Mouse (Mus musculus) common myeloid progenitor, adult 5-6 weeks (primary cell): Measurements from ENCODE around the gene Hist1h2be. TPM values are rescaled to one million over a fixed set of nuclear protein-coding genes. Genes with fewer than 3 reads are reported as not detected.
"Not testable (repeated sequence)": the region's sequence is repeated elsewhere in the genome, so short reads cannot be mapped to it uniquely, and the experiment has no call there.

Experiments
- ATAC-seq: replicated peaks from 2 replicates; pipeline ENCODE4 v1.8.0; 2016; ENCODE audit warnings: low read depth, mild to moderate bottlenecking, moderate TSS enrichment, inconsistent platforms; ENCODE audit not compliant: poor library complexity, severe bottlenecking
- total RNA-seq: library from RNA; stranded (forward); fragments of 200-1000, 187-1606 nt; gene quantifications from 2 replicates; pipeline ENCODE4 v1.2.3, GENCODE M21; 2017

The Hist1h2be gene
- total RNA-seq, 1 experiment from 2014 or later, result 94.2 TPM

GRCm38 (mm10) chr13:23593051-23593770 is 27.7 kb downstream of the Hist1h2be start:
- peak; percentile 55 for ATAC-seq

GRCm38 (mm10) chr13:23592614-23593013 is 28.3 kb downstream of the Hist1h2be start:
- no peak for ATAC-seq

DNA sequence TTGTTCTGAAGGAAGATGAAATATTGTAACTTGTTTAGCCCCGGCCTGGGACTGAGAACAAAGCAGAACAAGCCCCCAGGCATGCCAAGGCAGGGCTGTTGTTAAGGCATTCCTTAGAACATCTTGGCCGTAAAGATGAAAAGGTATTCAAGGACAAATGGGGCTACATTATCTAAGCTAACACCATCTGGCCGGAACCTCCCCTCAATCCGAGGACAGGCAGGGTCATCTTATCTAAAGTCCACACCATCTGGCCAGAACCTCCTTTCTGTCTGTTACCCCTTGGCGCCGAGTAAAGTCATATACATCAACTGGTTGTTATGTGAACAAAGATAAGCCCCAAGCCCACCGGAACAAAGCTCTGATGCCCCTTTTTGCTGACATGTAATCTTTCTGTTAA is 29.0 kb downstream of the Hist1h2be start:
- not testable (repeated sequence) for ATAC-seq

GRCm38 (mm10) chr13:23591206-23591605 is 29.7 kb downstream of the Hist1h2be start:
- ATAC-seq, result no peak

- no peak for ATAC-seq
Measured at GRCm38 (mm10) chr13:23586940-23587225, 34.0 kb downstream of the Hist1h2be start.

DNA sequence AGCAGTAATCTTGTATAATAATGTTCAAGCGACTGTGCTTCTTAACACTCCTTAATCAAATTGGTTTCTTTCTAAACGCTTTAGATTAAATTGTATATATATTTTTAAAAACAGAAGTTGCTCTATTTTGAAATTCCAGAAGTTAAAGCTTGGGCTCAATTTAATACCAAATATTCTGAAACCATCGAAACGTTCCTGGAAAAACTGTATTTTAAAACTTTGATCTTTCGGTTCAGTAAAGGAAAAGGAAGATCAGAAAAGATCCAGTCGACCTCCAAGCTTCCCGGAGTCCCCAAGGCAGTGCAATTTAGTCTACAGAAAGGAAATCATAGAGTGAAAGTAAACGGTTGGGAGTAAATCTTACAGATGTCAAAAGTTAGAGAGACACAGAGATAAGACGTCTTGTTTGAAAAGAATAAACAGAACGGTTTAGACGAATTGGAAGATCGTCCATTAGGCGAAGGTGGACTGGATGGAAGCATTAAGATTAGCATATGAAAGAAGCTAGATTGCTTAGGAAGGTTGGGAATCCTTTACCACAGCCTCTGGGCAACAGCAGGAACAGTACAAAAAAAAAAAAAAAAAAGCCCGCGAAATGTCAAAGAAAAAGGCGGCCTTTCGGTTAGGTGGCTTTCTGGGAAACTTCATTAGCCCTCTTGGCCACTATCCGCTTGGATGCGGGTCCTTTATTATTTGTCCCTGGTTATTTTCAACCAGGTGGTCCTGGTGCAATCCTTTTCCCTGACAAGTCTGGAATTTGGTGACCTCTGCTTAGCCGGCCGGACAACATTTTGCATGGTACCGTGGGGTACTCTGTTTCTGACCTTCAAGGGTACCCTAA is 34.6 kb downstream of the Hist1h2be start:
- no peak for ATAC-seq

GRCm38 (mm10) chr13:23585442-23586098 is 35.4 kb downstream of the Hist1h2be start:
- peak; percentile 67 for ATAC-seq

GRCm38 (mm10) chr13:23585029-23585441 is 35.9 kb downstream of the Hist1h2be start:
- peak; percentile 9; the same call in 1 of the 2 replicates for ATAC-seq

- ATAC-seq, result no peak
Measured at GRCm38 (mm10) chr13:23584331-23584730, 36.6 kb downstream of the Hist1h2be start.

DNA sequence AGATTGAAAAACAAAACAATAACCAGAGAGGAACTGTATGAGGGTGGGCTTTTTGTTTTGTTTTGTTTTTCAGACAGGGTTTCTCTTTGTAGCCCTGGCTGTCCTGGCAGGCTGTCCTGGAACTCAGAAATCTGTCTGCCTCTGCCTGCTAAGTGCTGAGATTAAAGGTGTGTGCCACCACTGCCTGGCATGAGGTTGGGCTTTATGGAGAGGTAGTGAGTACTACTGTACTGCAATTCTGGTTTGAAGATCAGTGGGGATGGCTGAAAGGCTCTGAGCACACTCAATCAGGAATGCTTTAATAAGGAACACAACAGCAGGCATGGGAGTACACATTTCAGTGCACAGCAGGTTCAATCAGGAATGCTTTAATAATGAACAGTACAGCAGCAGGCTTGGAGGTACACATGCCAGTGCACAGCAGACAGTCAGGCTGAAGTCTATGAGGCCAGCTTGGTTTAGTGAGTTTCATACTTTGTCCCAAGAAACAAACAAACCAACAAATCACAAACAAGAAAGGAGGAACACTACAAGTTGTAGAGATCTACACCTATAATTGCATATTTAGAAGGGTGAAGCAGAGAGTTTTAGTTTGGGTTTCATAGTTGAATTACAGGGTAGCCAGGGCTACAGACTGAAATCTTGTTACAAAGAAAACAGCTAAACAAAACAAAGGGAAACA is 37.4 kb downstream of the Hist1h2be start:
- ATAC-seq, result no peak

DNA sequence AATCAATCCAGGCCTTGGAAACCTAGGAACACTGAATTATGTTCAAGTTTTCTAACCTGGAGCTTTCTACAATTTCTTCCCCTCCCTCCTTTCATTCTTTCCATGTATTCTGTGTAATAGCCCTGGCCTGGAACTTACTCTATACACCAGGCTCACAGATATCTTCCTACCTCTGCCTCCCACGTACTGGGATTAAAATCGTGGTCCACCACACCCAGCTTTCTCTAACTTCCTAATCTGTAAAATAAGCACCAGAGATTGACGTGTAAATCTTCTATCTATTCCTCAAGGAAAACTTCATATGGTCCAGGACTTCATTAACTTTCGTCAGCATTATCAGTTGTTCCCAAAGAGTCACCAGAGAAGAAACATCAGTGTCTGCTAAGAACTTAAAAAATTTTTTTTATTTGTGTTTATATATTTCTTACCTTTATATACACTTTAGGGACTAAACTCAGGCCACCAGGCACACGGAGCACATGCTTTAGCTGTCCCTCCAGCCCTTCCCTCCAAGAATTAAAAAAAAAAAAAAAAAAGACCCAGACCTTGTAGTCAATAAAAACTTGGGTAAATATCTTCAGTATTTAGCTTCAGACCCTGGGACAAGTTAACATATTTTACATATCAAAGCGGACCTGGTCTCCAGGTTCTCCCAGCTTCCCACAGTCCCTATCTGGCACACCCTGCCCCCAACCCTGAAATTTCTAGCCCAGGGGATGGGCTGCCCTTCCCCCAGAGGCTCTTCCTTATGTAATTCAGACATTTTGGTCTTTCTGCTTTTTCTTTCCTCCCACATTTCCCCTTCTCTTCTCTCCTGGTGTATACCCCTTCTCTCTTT is 38.5 kb downstream of the Hist1h2be start:
- ATAC-seq, result peak; percentile 4; the same call in 1 of the 2 replicates

- peak; percentile 70 for ATAC-seq
Measured at GRCm38 (mm10) chr13:23581408-23582218, 39.3 kb downstream of the Hist1h2be start, which contains the start of gene Hist1h4d. Gene Hist1h4d (plus strand): TSS chr13:23581598.

DNA sequence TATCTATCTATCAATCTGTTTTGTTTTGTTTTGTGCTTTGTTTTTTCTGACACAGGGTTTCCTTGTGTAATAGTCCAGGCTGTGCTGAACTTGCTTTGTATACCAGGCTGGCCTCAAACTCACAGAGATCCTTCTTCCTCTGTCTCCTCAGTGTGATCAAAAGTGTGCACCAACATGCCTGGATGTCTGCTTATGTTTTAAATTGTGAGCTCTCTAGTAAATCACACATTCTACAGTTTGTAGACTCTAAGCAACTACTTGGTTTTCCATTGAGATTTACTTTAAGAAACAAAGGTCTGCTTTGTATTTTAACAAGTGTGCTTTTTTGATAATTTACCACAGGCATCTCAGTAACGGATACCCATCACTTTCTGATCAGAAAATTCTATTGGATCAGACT is 43.1 kb downstream of the Hist1h2be start:
- ATAC-seq, result no peak

GRCm38 (mm10) chr13:23576906-23577639 is 43.9 kb downstream of the Hist1h2be start:
- no peak for ATAC-seq

- ATAC-seq, result no peak
Measured at GRCm38 (mm10) chr13:23576351-23576881, 44.5 kb downstream of the Hist1h2be start.

- not testable (repeated sequence) for ATAC-seq
Measured at GRCm38 (mm10) chr13:23575864-23576313, 45.0 kb downstream of the Hist1h2be start.

DNA sequence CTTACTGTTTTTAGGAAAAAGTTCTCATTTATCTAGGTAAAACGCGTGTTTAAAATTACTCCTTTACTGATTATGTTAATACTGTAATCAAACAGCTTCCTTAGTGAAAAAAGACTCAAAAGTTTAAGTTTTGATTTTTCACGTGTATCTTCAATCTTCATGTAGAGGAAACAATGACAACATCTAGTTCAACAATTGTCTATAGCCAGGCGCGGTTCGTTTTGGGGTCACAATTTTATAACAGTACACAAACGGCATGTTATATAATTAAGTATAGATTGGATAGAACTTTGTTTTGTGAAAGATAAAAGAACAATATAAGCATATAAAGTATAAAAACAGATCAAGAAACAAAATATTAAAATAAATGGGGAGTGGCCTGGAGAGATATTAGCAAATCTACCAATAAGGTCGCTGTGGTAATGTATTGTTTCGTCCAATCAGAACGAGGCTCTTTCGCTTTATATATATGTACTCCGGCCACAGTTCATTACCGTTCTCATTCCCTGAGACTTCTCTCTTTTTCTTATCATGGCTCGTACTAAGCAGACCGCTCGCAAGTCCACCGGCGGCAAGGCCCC is 45.6 kb downstream of the Hist1h2be start, which contains the start of gene Hist1h3d:
Gene Hist1h3d, plus strand, starts transcription at position 493 of the 581 bp plus-strand sequence.
- peak; percentile 42 for ATAC-seq
